ENCODE assay signal across 18 mouse cellular contexts in genomic region chr8:31454736-31455391, GRCm38 (mm10).
DNase-seq lines count a peak whose midpoint lies in the region; ATAC-seq and TF ChIP-seq lines count a peak whose summit lies in the region.
"Had no signal": no experiment of that assay in that cellular context is flagged by ENCODE, and none has a peak within 500 bp of the region (broad histone marks: within the 10 kb centered on the region; RNA-seq: fewer than 3 reads in every experiment).

No protein-coding gene starts in this region.

- no peak for TF ChIP-seq CTCF in brain, embryonic 14.5 days (IDR thresholded peaks at IDR 0.05; ENCODE audit: borderline replicate concordance, extremely low read depth, insufficient read depth, insufficient read length)

- 29% methylated on average over 16 of the region's 16 CpGs for WGBS in forebrain, embryonic 16.5 days
- WGBS in forebrain, embryonic 10.5 days = 55% methylated on average over 16 of the region's 16 CpGs
- 47% methylated on average over 16 of the region's 16 CpGs for WGBS in hindbrain, embryonic 12.5 days
- WGBS in midbrain, embryonic 16.5 days = 24% methylated on average over 16 of the region's 16 CpGs

- DNase-seq in forebrain, embryonic 10.5 days (ENCODE audit: extremely low spot score, low spot score) = no peak
- DNase-seq in brain, embryonic 14.5 days (ENCODE audit: low read depth) = peak; percentile 54
- DNase-seq in left cerebral cortex, postnatal 10 days (ENCODE audit: extremely low spot score in 1 of 2, low spot score in 2 of 2) = no peak
- DNase-seq in kidney, postnatal 14 days = no peak
- DNase-seq: adrenal gland, postnatal 36 days; cerebellum, adult 9-10 months; heart, adult 11 months; kidney, adult 18-20 months; kidney, postnatal 25 days; liver, postnatal 0 days; lung, postnatal 14 days; right cerebral cortex, postnatal 25 days; thymus, postnatal 25 days had no signal

- H3K9me3 ChIP-seq in forebrain, embryonic 16.5 days (ENCODE audit: control insufficient read depth, low read length) = no peaks in the 10 kb centered on the region
- no peaks in the 10 kb centered on the region for H3K9me3 ChIP-seq in forebrain, embryonic 10.5 days
- no peaks in the 10 kb centered on the region for H3K9me3 ChIP-seq in hindbrain, embryonic 12.5 days (replicated peaks)
- no peaks in the 10 kb centered on the region for H3K9me3 ChIP-seq in midbrain, embryonic 16.5 days (replicated peaks; ENCODE audit: control insufficient read depth, low read length, poor library complexity, severe bottlenecking)
- H3K9me3 ChIP-seq: embryonic facial prominence, embryonic 13.5 days; heart, embryonic 15.5 days had no signal

- H3K4me1 ChIP-seq in forebrain, embryonic 16.5 days (replicated peaks; ENCODE audit: control insufficient read depth, insufficient read depth, low read length) = no peaks in the 10 kb centered on the region; the same call in 1 of the 2 replicates
- peaks cover 7% of the 10 kb centered on the region for H3K4me1 ChIP-seq in forebrain, embryonic 10.5 days
- H3K4me1 ChIP-seq in hindbrain, embryonic 12.5 days = peaks cover 7% of the 10 kb centered on the region
- H3K4me1 ChIP-seq in midbrain, embryonic 16.5 days (ENCODE audit: control insufficient read depth, insufficient read depth, low read length) = peaks cover 8% of the 10 kb centered on the region; the same call in 1 of the 2 replicates
- H3K4me1 ChIP-seq: embryonic facial prominence, embryonic 13.5 days; heart, embryonic 15.5 days had no signal

- no peaks in the 10 kb centered on the region for H3K36me3 ChIP-seq in forebrain, embryonic 16.5 days (ENCODE audit: control insufficient read depth, insufficient read depth)
- H3K36me3 ChIP-seq in forebrain, embryonic 10.5 days (replicated peaks) = no peaks in the 10 kb centered on the region
- H3K36me3 ChIP-seq in hindbrain, embryonic 12.5 days = no peaks in the 10 kb centered on the region
- H3K36me3 ChIP-seq in midbrain, embryonic 16.5 days (ENCODE audit: control insufficient read depth, insufficient read depth, low read length) = no peaks in the 10 kb centered on the region
- H3K36me3 ChIP-seq: embryonic facial prominence, embryonic 13.5 days; heart, embryonic 15.5 days had no signal

- H3K9ac ChIP-seq in forebrain, embryonic 16.5 days (replicated peaks; ENCODE audit: low read depth, low read length) = no peak overlapping the region
- H3K9ac ChIP-seq in hindbrain, embryonic 12.5 days = no peak overlapping the region
- H3K9ac ChIP-seq in midbrain, embryonic 16.5 days (ENCODE audit: low read depth, low read length) = no peak overlapping the region
- H3K9ac ChIP-seq: embryonic facial prominence, embryonic 13.5 days; heart, embryonic 15.5 days; liver, postnatal 0 days had no signal

- ATAC-seq in forebrain, embryonic 16.5 days = no peak
- peak; percentile 56 for ATAC-seq in hindbrain, embryonic 12.5 days (ENCODE audit: low FRiP score)
- 0 out of 2 replicates have a peak, but pooled peaks have one; percentile 48 for ATAC-seq in midbrain, embryonic 16.5 days
- ATAC-seq: liver, postnatal 0 days had no signal

- no peak overlapping the region for H3K4me3 ChIP-seq in forebrain, embryonic 16.5 days (replicated peaks; ENCODE audit: low read length)
- H3K4me3 ChIP-seq in forebrain, embryonic 10.5 days = no peak overlapping the region
- no peak overlapping the region for H3K4me3 ChIP-seq in hindbrain, embryonic 12.5 days
- H3K4me3 ChIP-seq in midbrain, embryonic 16.5 days (ENCODE audit: low read depth, low read length) = no peak overlapping the region
- H3K4me3 ChIP-seq: embryonic facial prominence, embryonic 13.5 days; heart, embryonic 15.5 days had no signal

- H3K27ac ChIP-seq in forebrain, embryonic 16.5 days (ENCODE audit: low read length) = no peak overlapping the region
- H3K27ac ChIP-seq in forebrain, embryonic 10.5 days = no peak overlapping the region
- no peak overlapping the region for H3K27ac ChIP-seq in hindbrain, embryonic 12.5 days
- peak overlapping the region; percentile 20; the same call in 1 of the 2 replicates for H3K27ac ChIP-seq in midbrain, embryonic 16.5 days (ENCODE audit: low read length)
- H3K27ac ChIP-seq: embryonic facial prominence, embryonic 13.5 days; heart, embryonic 15.5 days had no signal

- no peak for TF ChIP-seq POLR2A in brain, embryonic 14.5 days (IDR thresholded peaks at IDR 0.05; ENCODE audit: borderline replicate concordance, extremely low read depth, insufficient read depth, insufficient read length, poor library complexity, severe bottlenecking)

- intact Hi-C loops in left cerebral cortex, postnatal 10 days (cut with DNase I) = no loop called here

- peak overlapping the region; percentile 2; the same call in 1 of the 2 replicates for H3K4me2 ChIP-seq in forebrain, embryonic 16.5 days (ENCODE audit: low read length)
- H3K4me2 ChIP-seq in hindbrain, embryonic 12.5 days (replicated peaks) = peak overlapping the region; percentile 31
- H3K4me2 ChIP-seq in midbrain, embryonic 16.5 days (ENCODE audit: low read length) = peak overlapping the region; percentile 42
- H3K4me2 ChIP-seq: embryonic facial prominence, embryonic 13.5 days; heart, embryonic 15.5 days had no signal

- H3K27me3 ChIP-seq in forebrain, embryonic 16.5 days (replicated peaks; ENCODE audit: control insufficient read depth, insufficient read depth, low read length) = no peaks in the 10 kb centered on the region
- H3K27me3 ChIP-seq in forebrain, embryonic 10.5 days (ENCODE audit: poor library complexity, severe bottlenecking) = no peaks in the 10 kb centered on the region
- no peaks in the 10 kb centered on the region for H3K27me3 ChIP-seq in hindbrain, embryonic 12.5 days
- H3K27me3 ChIP-seq in midbrain, embryonic 16.5 days (ENCODE audit: control insufficient read depth, insufficient read depth, low read depth, low read length) = no peaks in the 10 kb centered on the region
- H3K27me3 ChIP-seq: embryonic facial prominence, embryonic 13.5 days; heart, embryonic 15.5 days had no signal
